Comparison of ENCODE assay signal across 17 mouse cellular contexts in genomic region chr5:98344581-98344980, GRCm38 (mm10). TPM values are rescaled to one million over a fixed set of nuclear protein-coding genes. Genes with fewer than 3 reads are reported as not detected.
DNase-seq lines count a peak whose midpoint lies in the region; ATAC-seq and TF ChIP-seq lines count a peak whose summit lies in the region.
"Had no signal": no experiment of that assay in that cellular context is flagged by ENCODE, and none has a peak within 500 bp of the region (broad histone marks: within the 10 kb centered on the region; RNA-seq: fewer than 3 reads in every experiment).

No protein-coding gene starts in this region.

- no peak overlapping the region for H3K9ac ChIP-seq in forebrain, postnatal 0 days
- H3K9ac ChIP-seq in forebrain, embryonic 15.5 days (replicated peaks) = no peak overlapping the region
- no peak overlapping the region for H3K9ac ChIP-seq in MEL (ENCODE audit: control insufficient read depth, low read depth, low read length, poor library complexity, severe bottlenecking)
- H3K9ac ChIP-seq: neural tube, embryonic 15.5 days had no signal

- ATAC-seq in forebrain, postnatal 0 days = no peak; the same call in 1 of the 2 replicates
- no peak for ATAC-seq in forebrain, embryonic 15.5 days (replicated peaks)
- ATAC-seq: CD4-positive, CD25-positive, alpha-beta regulatory T cell, adult 4 months; hindbrain, embryonic 16.5 days; midbrain, embryonic 16.5 days had no signal

- H3K4me2 ChIP-seq in forebrain, postnatal 0 days (ENCODE audit: low read depth) = no peak overlapping the region
- H3K4me2 ChIP-seq in forebrain, embryonic 15.5 days (replicated peaks) = no peak overlapping the region
- H3K4me2 ChIP-seq: neural tube, embryonic 15.5 days had no signal

- WGBS in forebrain, postnatal 0 days = 69% methylated on average over 2 of the region's 2 CpGs
- 57% methylated on average over 2 of the region's 2 CpGs for WGBS in forebrain, embryonic 15.5 days

- no peak for TF ChIP-seq EP300 in MEL (IDR thresholded peaks at IDR 0.05; ENCODE audit: low read depth in 1 of 2, low read length in 2 of 2)

- TF ChIP-seq CTCF in forebrain, postnatal 0 days (IDR thresholded peaks at IDR 0.05; ENCODE audit: low read depth) = peak; percentile 67
- TF ChIP-seq CTCF in layer of hippocampus, adult 2 months (conservative IDR thresholded peaks at IDR 0.05) = peak; percentile 83
- no peak for TF ChIP-seq CTCF in MEL (IDR thresholded peaks at IDR 0.05 in 2 of 3, conservative IDR thresholded peaks at IDR 0.05 in 1 of 3; ENCODE audit: control insufficient read depth in 1 of 3, insufficient read depth in 1 of 3, low read depth in 2 of 3, low read length in 3 of 3, poor library complexity in 1 of 3, severe bottlenecking in 1 of 3)

- H3K4me1 ChIP-seq in forebrain, postnatal 0 days (ENCODE audit: insufficient read depth) = no peaks in the 10 kb centered on the region
- no peaks in the 10 kb centered on the region for H3K4me1 ChIP-seq in forebrain, embryonic 15.5 days
- H3K4me1 ChIP-seq in MEL (ENCODE audit: control insufficient read depth in 1 of 2, insufficient read depth in 2 of 2, low read length in 2 of 2) = no peaks in the 10 kb centered on the region
- H3K4me1 ChIP-seq: forebrain, embryonic 10.5 days; neural tube, embryonic 15.5 days had no signal

- no peaks in the 10 kb centered on the region for H3K9me3 ChIP-seq in forebrain, postnatal 0 days (ENCODE audit: low read length)
- no peaks in the 10 kb centered on the region for H3K9me3 ChIP-seq in forebrain, embryonic 15.5 days
- H3K9me3 ChIP-seq in MEL (replicated peaks; ENCODE audit: insufficient read depth, low read length) = no peaks in the 10 kb centered on the region
- H3K9me3 ChIP-seq: forebrain, embryonic 10.5 days; neural tube, embryonic 15.5 days had no signal

- no peak overlapping the region for H3K27ac ChIP-seq in forebrain, postnatal 0 days (ENCODE audit: low read depth, low read length)
- no peak overlapping the region for H3K27ac ChIP-seq in forebrain, embryonic 15.5 days (replicated peaks)
- no peak overlapping the region for H3K27ac ChIP-seq in layer of hippocampus, adult 2 months
- H3K27ac ChIP-seq in MEL (ENCODE audit: control insufficient read depth, low read depth, low read length) = no peak overlapping the region
- H3K27ac ChIP-seq: forebrain, embryonic 10.5 days; neural tube, embryonic 15.5 days had no signal

- no peak for TF ChIP-seq POLR2A in MEL (IDR thresholded peaks at IDR 0.05; ENCODE audit: control insufficient read depth in 1 of 2, insufficient read depth in 1 of 2, low read depth in 1 of 2, low read length in 2 of 2, poor library complexity in 1 of 2)

- peak; percentile 71 for DNase-seq in forebrain, postnatal 0 days
- peak in 1 of 2 experiments; percentile 24 for DNase-seq in layer of hippocampus, adult 2 months (ENCODE audit: low spot score in 2 of 2)
- DNase-seq in layer of hippocampus, adult 8-10 months (ENCODE audit: low spot score in 2 of 2) = no peak
- DNase-seq in MEL (ENCODE audit: low read depth, low spot score) = no peak
- DNase-seq in fibroblast of lung, adult 2 months (ENCODE audit: low read depth) = peak; percentile 5
- no peak for DNase-seq in layer of hippocampus, adult 11-12 months (ENCODE audit: low spot score)
- DNase-seq: adrenal gland, adult 2 months; gastrocnemius, postnatal 14 days; lung, postnatal 14 days had no signal

- no peak overlapping the region for H3K4me3 ChIP-seq in forebrain, postnatal 0 days (ENCODE audit: low read depth, low read length)
- no peak overlapping the region for H3K4me3 ChIP-seq in forebrain, embryonic 15.5 days
- H3K4me3 ChIP-seq in layer of hippocampus, adult 2 months = no peak overlapping the region
- H3K4me3 ChIP-seq in MEL (ENCODE audit: control insufficient read depth in 1 of 2, insufficient read depth in 1 of 2, low read depth in 2 of 2, low read length in 2 of 2) = no peak overlapping the region
- H3K4me3 ChIP-seq: forebrain, embryonic 10.5 days; neural tube, embryonic 15.5 days had no signal

- no peaks in the 10 kb centered on the region for H3K27me3 ChIP-seq in forebrain, postnatal 0 days (ENCODE audit: insufficient read depth, low read length)
- no peaks in the 10 kb centered on the region for H3K27me3 ChIP-seq in forebrain, embryonic 15.5 days
- H3K27me3 ChIP-seq in MEL (ENCODE audit: control insufficient read depth in 1 of 2, insufficient read depth in 2 of 2, low read length in 2 of 2) = no peaks in the 10 kb centered on the region
- H3K27me3 ChIP-seq: neural tube, embryonic 15.5 days had no signal

- no peaks in the 10 kb centered on the region for H3K36me3 ChIP-seq in forebrain, postnatal 0 days (ENCODE audit: insufficient read depth)
- no peaks in the 10 kb centered on the region for H3K36me3 ChIP-seq in forebrain, embryonic 15.5 days
- H3K36me3 ChIP-seq in MEL (ENCODE audit: control insufficient read depth in 1 of 2, insufficient read depth in 2 of 2, low read length in 2 of 2) = no peaks in the 10 kb centered on the region
- H3K36me3 ChIP-seq: forebrain, embryonic 10.5 days; neural tube, embryonic 15.5 days had no signal

- no peaks in the 10 kb centered on the region for H3K79me2 ChIP-seq in MEL (ENCODE audit: control insufficient read depth, insufficient read depth, low read length, poor library complexity)

- peak; percentile 8 for TF ChIP-seq RAD21 in MEL (IDR thresholded peaks at IDR 0.05; ENCODE audit: low read depth, low read length)

TF ChIP-seq in MEL, 35 proteins besides CTCF, POLR2A, EP300 and RAD21:
- TF ChIP-seq MYB (IDR thresholded peaks at IDR 0.05; ENCODE audit: low read depth, low read length) (no peak), GATA1 (IDR thresholded peaks at IDR 0.05; ENCODE audit: low read depth, low read length) (no peak), JUND (IDR thresholded peaks at IDR 0.05; ENCODE audit: low read depth, low read length) (no peak), USF2 (IDR thresholded peaks at IDR 0.05; ENCODE audit: borderline replicate concordance in 1 of 2, insufficient read depth in 1 of 2, low read depth in 1 of 2, low read length in 2 of 2) (no peak), CHD2 (IDR thresholded peaks at IDR 0.05; ENCODE audit: low read length) (no peak), MXI1 (IDR thresholded peaks at IDR 0.05; ENCODE audit: low read depth, low read length) (no peak), MEF2A (IDR thresholded peaks at IDR 0.05; ENCODE audit: extremely low read depth, insufficient replicate concordance, low read depth, low read length, poor library complexity, severe bottlenecking) (no peak), HCFC1 (IDR thresholded peaks at IDR 0.05; ENCODE audit: low read depth, low read length) (no peak), MAZ (IDR thresholded peaks at IDR 0.05; ENCODE audit: low read depth, low read length) (no peak), POLR2AphosphoS2 (IDR thresholded peaks at IDR 0.05; ENCODE audit: low read length) (no peak), UBTF (IDR thresholded peaks at IDR 0.05; ENCODE audit: borderline replicate concordance, insufficient read depth, low read depth, low read length) (no peak), BHLHE40 (IDR thresholded peaks at IDR 0.05; ENCODE audit: borderline replicate concordance, low read depth, low read length) (no peak), TBP (IDR thresholded peaks at IDR 0.05; ENCODE audit: low read depth, low read length) (no peak), SMC3 (IDR thresholded peaks at IDR 0.05; ENCODE audit: low read depth, low read length) (no peak)
TF ChIP-seq in MEL: peak in this region for 0.

RNA-seq across cellular contexts. Expression of gene Cfap299, which starts 15.5 kb away (rescaled TPM):
- total RNA-seq in forebrain, postnatal 0 days (2014; rRNA removed) = 0.69 and 0.81 TPM in 2 replicates
- 3.4 and 5.3 TPM in 2 replicates for polyA plus RNA-seq in forebrain, postnatal 0 days (2015; fragmentation: Nextera tagmentation; extraction: Ambion mirVana)
- polyA plus RNA-seq in forebrain, embryonic 15.5 days (2015; fragmentation: Nextera tagmentation; extraction: Ambion mirVana) = 0.66 and 2.0 TPM in 2 replicates
- total RNA-seq in layer of hippocampus, adult 2 months (2021) = under 1 TPM in 1 of 2 experiments, not detected in 1; 0.64 TPM
- total RNA-seq in layer of hippocampus, adult 8-10 months (2022) = 1 to 10 TPM in 2 of 4 experiments, under 1 TPM in 1, not detected in 1; 0.41 to 1.2 (median 1.1) TPM
- not detected in 2 replicates for total RNA-seq in MEL (2012; rRNA removed)
- polyA plus RNA-seq in MEL (2012; ENCODE audit: insufficient read depth in 1 of 2, insufficient read length in 2 of 2, low read depth in 1 of 2, low replicate concordance in 2 of 2, missing spikeins in 1 of 2) = not detected
- total RNA-seq: adrenal gland, adult 2 months; common myeloid progenitor, adult 5-6 weeks; gastrocnemius, postnatal 14 days; liver, adult 2 months had no signal
- polyA plus RNA-seq: adrenal gland, adult 2 months; CD4-positive, CD25-positive, alpha-beta regulatory T cell, adult 4 months; liver, adult 2 months had no signal

Comparison
In these comparisons a context has a peak if more than half of its experiments do, and no peak if none do; other contexts are left out.
1. DNase-seq: peak in forebrain, postnatal 0 days (single experiment) and fibroblast of lung, adult 2 months (single experiment); none in layer of hippocampus, adult 8-10 months (0 of 2), MEL (single experiment) and layer of hippocampus, adult 11-12 months (single experiment).
2. CTCF ChIP-seq: peak in forebrain, postnatal 0 days (single experiment) and layer of hippocampus, adult 2 months (single experiment); none in MEL (0 of 3).